Mouse (Mus musculus) layer of hippocampus, adult 18-20 months (tissue): ENCODE results near the gene Crlf1. TPM values are rescaled to one million over a fixed set of nuclear protein-coding genes. Genes with fewer than 3 reads are reported as not detected.
"Not testable (repeated sequence)": the region's sequence is repeated elsewhere in the genome, so short reads cannot be mapped to it uniquely, and the experiment has no call there.

ENCODE experiments used
- DNase-seq, 2 experiments: peaks; one replicate each; pipeline ENCODE4 v3.0.0; 2022; ENCODE audit warnings: low spot score in 2 of 2
- total RNA-seq, 2 experiments: library from RNA; stranded (reverse); gene quantifications; 2 replicates each; pipeline ENCODE4 v1.2.3; 2021

Gene Crlf1
- total RNA-seq, 2 experiments from 2014 or later: 33.1 to 38.2 TPM

- DNase-seq: no peak
Measured at GRCm38 (mm10) chr8:70495001-70495770, 2.2 kb downstream of the Crlf1 start.

DNA sequence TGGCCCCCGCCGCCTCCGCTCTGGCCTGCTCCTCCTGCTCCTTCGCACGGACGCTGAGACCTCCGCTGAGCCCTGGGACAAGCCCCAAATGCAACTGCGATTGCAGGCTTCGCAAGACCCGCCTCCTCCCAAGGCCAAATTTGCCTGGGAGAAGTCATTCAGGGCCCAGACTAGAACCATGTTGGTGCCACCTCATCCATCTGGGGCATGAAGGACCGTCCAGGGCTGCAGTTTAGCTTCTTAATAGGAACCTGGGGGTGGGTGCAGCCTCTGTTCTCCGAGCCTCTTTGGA is 2.8 kb downstream of the Crlf1 start:
- DNase-seq: no peak

DNA sequence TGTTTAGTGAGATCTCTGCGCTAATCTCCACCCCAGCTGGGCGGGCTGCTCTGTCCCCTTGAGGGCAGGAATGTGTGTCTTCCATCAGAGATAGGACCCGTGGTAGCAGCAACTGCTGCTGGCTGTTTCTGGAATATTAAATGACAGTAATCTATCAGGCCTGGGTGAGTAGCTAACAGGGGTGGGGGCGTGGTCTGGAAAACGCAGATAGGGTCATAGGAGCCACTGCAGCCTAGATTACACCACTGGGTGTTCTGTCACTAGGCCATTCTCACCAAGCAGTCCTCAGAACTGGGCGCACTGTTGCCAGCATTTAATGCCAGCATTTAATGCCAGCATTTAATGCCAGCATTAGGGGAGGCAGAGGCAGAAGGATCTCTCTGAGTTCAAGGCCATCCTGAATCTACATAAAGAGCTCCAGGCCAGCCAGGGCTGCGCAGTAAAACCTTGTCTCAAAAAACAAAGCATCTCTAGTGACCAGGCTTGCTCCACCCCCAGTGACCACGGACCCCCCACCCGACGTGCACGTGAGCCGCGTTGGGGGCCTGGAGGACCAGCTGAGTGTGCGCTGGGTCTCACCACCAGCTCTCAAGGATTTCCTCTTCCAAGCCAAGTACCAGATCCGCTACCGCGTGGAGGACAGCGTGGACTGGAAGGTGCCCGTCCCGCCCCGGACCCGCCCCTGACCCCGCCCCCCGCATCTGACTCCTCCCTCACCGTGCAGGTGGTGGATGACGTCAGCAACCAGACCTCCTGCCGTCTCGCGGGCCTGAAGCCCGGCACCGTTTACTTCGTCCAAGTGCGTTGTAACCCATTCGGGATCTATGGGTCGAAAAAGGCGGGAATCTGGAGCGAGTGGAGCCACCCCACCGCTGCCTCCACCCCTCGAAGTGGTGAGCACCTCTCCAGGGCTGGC is 7.7 kb downstream of the Crlf1 start:
- DNase-seq: no peak

- DNase-seq: no peak
Measured at GRCm38 (mm10) chr8:70501820-70502529, 9.0 kb downstream of the Crlf1 start.

DNA sequence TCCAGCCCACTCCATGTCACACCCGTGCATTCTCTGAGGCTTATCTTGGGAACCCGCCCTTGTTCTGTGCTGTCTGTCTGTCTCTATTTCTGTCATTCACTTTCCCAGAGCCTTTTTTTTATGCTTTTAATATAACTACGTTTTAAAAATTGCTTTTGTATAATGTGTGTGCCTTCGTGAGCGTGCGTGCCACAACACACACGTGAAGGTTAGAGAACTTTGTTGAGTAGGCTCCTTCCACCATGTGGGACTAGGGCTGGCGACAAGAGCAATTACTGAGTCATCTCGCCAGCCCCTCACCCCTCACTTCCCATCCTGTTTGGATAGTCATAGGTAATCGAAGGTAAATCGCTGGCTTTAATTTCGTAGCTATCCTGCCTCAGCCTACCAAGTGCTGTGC is 9.6 kb downstream of the Crlf1 start:
- DNase-seq: no peak

GRCm38 (mm10) chr8:70503062-70503750 is 10.2 kb downstream of the Crlf1 start:
- peak in 1 of 2 experiments; percentile 65 for DNase-seq

GRCm38 (mm10) chr8:70504291-70504716 is 11.3 kb downstream of the Crlf1 start:
- peak in 1 of 2 experiments; percentile 57 for DNase-seq

- peak; percentile 64 to 85 for DNase-seq
Measured at GRCm38 (mm10) chr8:70504851-70505250, 11.9 kb downstream of the Crlf1 start.

GRCm38 (mm10) chr8:70505698-70506327 is 12.9 kb downstream of the Crlf1 start:
- peak in 1 of 2 experiments; percentile 35 for DNase-seq

DNA sequence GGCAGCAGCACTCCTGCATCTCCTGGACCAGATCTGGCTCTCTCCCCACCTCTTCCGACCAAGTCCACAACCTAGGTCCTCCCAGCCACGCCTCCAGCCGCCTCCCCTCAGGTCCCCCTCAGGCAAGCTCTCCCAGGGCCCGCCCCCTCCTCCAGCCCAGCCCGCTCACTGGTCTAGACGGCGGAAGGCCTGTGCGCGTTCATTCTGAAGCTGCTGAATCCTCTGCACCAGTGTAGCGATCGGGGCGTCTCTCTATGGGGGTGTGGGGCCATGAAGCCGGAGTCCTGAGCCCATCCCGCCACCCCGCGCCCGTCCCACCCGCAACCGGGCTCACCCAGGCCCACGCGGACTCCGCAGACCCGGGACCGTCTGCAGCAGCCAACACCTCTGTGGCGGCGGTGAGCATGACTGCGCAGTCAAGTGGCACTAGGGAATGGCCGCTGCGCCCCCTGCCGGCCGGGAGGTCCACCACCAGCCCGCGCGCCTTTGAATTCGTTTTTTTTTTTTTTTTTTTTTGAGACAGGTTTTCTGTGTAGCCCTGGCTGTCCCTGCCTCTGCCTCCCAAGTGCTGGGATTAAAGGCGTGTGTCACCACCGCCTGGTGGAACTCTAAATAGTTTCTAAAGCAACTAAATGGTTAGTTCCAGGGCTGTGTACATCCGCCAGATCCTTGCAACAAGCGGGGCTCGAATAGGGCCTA is 13.5 kb downstream of the Crlf1 start, which contains the start of gene Rex1bd:
TSS of gene Rex1bd (minus strand) at position 425 of the 699 bp plus-strand sequence.
- peak; percentile 90 to 97 for DNase-seq

- no peak for DNase-seq
Measured at GRCm38 (mm10) chr8:70507027-70507393, 14.1 kb downstream of the Crlf1 start.

GRCm38 (mm10) chr8:70509281-70509952 is 16.5 kb downstream of the Crlf1 start:
- DNase-seq: no peak

GRCm38 (mm10) chr8:70510228-70510915 is 17.4 kb downstream of the Crlf1 start, which contains the start of gene Uba52:
Gene Uba52 (minus strand): TSS chr8:70510801.
- peak; percentile 98 for DNase-seq

GRCm38 (mm10) chr8:70511174-70511573 is 18.2 kb downstream of the Crlf1 start:
- not testable (repeated sequence) for DNase-seq

GRCm38 (mm10) chr8:70511770-70512169 is 18.8 kb downstream of the Crlf1 start:
- DNase-seq: no peak

- DNase-seq: no peak
Measured at GRCm38 (mm10) chr8:70512253-70512903, 19.4 kb downstream of the Crlf1 start.

DNA sequence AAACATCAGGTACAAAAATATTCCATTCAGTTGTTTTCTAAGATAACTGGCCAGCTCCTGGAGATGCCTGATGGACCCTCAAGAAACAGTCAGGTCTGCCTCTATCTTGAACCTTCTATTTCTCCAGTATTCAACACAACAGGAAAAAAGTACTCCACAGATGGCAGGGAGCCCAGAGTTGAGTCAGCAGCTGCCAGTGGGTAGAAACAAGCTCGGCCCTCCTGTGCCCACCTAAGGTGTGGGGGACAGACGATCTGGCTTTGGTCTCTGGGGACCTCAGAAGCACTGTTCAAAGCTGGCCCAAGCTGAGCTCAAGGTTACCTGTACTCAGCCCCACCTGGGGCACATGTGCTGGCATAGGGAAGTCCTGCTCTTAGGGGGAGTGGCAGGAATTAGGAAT is 20.5 kb downstream of the Crlf1 start:
- peak in 1 of 2 experiments; percentile 51 for DNase-seq
